Mouse (Mus musculus): Measurements from ENCODE around the gene Chmp4b.

GRCm38 (mm10) chr2:154648086-154648485, 3.4 kb upstream of the Chmp4b start:
- TF ChIP-seq CTCF (IDR thresholded peaks at IDR 0.05; ENCODE audit: borderline replicate concordance, insufficient read depth, low read depth, low read length) (peak; percentile 58; the same call in 1 of the 2 replicates), POLR2A (IDR thresholded peaks at IDR 0.05; ENCODE audit: borderline replicate concordance, insufficient read depth, low read length) (no peak)
